Mouse (Mus musculus): ENCODE results near the gene Sgcg.

DNA sequence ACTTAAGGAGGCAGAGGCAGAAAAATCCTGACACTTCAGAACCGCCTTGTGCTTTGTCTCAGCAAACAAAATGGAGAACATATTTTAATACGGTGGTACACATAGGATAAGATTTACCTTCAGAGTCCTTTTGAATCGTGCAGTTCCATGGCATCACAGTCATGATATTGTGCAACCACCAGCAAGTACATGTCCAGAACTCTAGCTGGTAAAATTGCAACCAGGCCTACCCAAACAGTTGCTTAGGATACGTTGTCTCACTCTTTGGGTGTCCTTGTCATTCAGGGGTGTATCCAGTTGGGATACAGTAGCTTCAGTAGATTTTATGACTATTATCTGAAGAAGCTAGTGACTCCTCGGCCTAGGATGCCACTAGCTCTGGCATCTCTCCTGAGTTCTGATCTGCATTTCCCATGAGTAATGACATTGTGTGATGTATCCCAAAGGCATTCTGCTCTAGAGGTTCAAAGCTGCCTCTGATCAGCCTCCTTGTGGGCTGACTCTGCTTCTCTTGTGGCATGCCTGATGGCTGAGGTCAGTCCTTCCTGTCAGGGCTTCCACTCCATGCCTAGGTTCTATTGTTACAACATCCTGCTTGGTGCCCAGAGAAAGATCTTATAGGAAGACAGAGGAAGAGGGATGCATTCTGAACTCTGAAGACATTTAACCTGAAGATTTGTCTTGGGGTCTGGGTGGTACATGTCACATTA, 86.9 kb downstream of the Sgcg start:
- TF ChIP-seq POLR2A (IDR thresholded peaks at IDR 0.05; ENCODE audit: insufficient read depth, low read depth, low read length) (no peak), CTCF (IDR thresholded peaks at IDR 0.05) (no peak), EP300 (IDR thresholded peaks at IDR 0.05; ENCODE audit: insufficient read depth, low read depth, low read length) (no peak)
